Mouse (Mus musculus) retina, postnatal 1 day (tissue): Measurements from ENCODE around the gene Tatdn2.
"Not testable (repeated sequence)": the region's sequence is repeated elsewhere in the genome, so short reads cannot be mapped to it uniquely, and the experiment has no call there.

Experiments
- DNase-seq: peaks from one replicate; pipeline ENCODE4 v3.0.0-alpha.2; 2012

Tatdn2 gene

GRCm38 (mm10) chr6:113696582-113697221, at the start of gene Tatdn2:
Tatdn2 (plus strand) TSS chr6:113697050.
- peak; percentile 98 for DNase-seq

DNA sequence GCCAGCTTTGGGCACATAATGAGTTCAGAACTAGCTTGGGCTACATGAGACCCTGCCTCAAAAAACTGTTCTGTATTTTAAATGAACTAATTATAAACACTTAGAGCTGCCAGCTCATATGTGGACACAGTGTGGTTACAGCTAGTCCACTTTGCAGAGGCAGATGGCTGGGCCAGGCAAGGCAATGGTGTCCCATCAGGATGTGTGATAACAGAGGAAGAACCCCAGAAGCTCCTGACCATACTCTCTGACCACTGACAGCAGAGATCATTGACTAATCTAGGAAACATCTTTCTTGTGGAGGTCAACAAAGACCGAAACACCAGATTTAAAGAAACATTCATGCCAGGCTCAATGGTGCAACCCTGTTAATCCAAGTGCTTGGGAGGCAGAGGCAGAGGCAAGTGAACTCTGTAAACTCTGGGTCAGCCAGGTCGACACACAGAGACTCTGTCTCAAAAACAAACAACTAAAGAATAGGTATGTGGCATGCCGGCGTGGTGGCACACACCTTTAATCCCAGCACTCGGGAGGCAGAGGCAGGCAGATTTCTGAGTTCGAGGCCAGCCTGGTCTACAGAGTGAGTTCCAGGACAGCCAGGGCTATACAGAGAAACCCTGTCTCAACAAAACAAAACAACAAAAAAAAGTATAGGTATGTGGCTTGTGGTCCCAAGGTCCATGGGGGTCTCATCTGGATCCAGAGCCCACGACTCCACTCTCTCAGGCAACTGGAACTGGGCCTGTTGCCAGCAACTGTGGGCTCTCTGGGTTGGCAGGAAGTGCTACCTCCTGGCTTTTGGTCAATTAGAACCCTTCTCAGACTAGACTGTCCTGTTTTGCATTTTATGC, 47.3 kb upstream of the Tatdn2 start:
- no peak for DNase-seq

GRCm38 (mm10) chr6:113650197-113650640, 46.6 kb upstream of the Tatdn2 start:
- no peak for DNase-seq

- DNase-seq: no peak
Measured at GRCm38 (mm10) chr6:113651626-113652025, 45.2 kb upstream of the Tatdn2 start.

- no peak for DNase-seq
Measured at GRCm38 (mm10) chr6:113653551-113653950, 43.3 kb upstream of the Tatdn2 start.

DNA sequence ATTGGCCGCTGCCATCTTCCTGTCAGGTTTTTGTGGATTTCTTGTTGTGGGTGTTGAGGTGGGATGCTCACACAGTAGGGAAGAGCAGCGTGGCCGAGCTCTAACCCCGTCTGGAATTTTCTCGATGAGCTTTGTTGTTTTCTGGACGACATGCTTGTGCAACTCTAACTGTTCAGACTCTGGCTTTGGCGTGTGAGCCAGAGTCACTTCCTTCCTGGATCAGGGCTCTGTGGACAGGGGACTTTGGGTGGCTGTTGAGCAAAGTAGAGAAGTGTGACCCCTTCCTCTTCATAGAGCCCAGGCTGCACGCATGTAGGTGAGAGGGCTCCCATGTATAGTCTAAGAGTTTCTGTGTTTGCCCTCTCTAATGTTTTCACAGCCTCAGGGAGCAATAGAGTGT, 42.7 kb upstream of the Tatdn2 start:
- DNase-seq: no peak

GRCm38 (mm10) chr6:113654753-113655397, 42.0 kb upstream of the Tatdn2 start:
- DNase-seq: no peak

GRCm38 (mm10) chr6:113655475-113655874, 41.4 kb upstream of the Tatdn2 start:
- DNase-seq: no peak

- DNase-seq: peak; percentile 89
Measured at GRCm38 (mm10) chr6:113656847-113657246, 40.0 kb upstream of the Tatdn2 start.

DNA sequence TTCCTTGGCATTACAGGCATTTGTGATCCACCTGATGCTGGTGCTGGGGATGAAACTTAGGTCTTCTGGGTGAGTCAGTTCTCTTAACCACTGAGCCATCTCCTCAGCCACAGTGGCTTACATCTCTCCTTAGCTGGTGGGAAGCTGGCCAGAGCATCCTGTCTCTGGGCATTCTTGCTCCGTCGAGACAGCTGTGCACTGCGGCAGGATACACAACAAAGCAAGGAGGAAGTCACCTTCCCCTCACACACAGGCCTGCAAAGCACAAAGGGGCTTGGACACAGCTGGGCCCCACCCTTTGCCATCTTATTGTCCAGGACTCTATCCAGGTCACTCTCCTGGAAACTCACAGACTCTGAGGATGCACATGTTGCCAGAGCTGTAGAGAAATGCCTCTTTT, 38.6 kb upstream of the Tatdn2 start:
- DNase-seq: no peak

- no peak for DNase-seq
Measured at GRCm38 (mm10) chr6:113659648-113660491, 37.0 kb upstream of the Tatdn2 start.

GRCm38 (mm10) chr6:113660492-113661352, 36.1 kb upstream of the Tatdn2 start:
- peak; percentile 66 for DNase-seq

- peak; percentile 93 for DNase-seq
Measured at GRCm38 (mm10) chr6:113661353-113662241, 35.3 kb upstream of the Tatdn2 start.

GRCm38 (mm10) chr6:113662964-113663700, 33.7 kb upstream of the Tatdn2 start:
- no peak for DNase-seq

DNA sequence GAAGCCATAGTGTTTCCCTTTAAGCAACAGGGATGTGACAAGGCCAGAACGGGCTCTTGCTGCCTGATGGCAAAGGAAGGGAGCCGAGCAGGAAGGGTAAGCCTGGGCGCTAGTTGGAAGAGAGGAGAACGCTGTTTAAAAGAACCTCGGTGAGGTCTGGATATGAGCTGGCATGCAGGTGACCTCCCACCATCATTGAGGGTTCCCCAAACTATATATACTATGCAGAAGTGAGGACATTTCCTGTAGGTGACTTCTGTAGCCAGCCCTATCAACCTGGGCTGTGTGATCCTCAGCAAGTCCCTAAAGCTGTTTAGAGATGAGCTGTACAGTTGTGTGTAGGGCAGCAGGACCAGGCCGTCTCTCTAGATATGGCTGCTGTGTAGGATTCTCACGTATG, 32.5 kb upstream of the Tatdn2 start:
- no peak for DNase-seq

DNA sequence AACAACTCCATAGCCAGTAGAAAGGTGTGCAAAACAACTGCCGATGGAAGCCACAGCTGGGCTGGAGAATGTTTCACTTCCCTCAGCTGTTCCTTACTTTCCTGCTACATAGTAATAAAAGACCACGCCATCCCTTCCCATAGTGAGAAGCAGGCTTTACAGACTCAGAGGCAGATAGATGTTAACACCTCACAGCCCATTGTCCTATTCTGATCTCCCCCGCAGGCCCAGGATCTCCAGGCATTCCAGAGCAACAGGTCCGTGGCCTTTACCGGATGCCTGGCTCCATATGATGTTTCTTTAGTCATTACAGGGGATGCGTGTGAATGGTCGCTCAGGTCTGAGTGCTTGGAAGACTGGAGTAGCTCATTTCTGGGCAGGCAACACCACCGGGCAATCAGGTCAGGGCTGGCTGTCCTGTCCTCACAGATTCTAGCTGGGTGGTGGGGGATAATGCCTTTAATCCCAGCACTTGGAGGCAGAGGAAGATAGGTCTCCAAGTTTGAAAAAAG, 29.2 kb upstream of the Tatdn2 start:
- DNase-seq: no peak

DNA sequence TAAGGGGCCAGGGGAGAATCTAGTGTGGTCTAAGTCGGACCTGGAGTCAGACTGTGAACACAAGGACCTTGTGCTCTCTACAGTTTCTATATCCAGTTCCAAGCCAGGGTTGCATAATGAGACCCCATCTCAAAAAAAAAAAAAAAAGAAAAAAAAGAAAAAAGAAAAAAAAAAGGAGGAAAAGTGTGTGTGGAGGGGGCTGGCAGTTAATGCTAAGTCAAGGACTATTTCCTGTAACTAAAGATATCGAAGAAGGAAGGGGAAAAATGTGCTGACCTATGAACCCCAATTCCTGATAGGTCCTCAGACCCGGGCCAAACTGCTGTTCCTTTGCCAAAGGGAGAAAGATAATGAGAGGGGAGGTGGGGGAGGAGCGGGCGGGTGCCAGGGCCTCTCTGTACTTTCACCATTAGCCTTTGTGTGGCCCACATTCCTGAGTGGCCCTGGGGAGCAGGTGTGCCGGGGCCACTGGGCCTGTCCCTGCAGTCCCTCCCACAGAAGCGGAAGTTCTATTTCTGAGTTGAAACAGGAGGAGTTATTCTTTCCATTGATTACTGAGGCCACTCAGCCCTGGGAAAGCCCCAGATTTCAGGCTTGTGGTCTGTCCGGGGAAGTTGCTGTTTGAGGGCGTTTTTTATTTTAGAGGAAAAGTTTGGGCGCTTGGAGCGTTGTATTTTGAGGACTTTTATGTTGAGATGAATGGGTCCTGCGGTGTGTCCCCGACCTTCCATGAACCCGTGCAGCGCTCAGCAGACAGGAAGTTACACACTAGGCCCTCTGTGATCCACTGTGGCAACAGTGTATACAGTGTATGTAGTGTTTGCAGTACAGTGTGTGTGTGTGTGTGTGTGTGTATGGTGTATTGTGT, 28.3 kb upstream of the Tatdn2 start:
- DNase-seq: peak; percentile 66

- DNase-seq: no peak
Measured at GRCm38 (mm10) chr6:113669821-113670220, 27.0 kb upstream of the Tatdn2 start.

DNA sequence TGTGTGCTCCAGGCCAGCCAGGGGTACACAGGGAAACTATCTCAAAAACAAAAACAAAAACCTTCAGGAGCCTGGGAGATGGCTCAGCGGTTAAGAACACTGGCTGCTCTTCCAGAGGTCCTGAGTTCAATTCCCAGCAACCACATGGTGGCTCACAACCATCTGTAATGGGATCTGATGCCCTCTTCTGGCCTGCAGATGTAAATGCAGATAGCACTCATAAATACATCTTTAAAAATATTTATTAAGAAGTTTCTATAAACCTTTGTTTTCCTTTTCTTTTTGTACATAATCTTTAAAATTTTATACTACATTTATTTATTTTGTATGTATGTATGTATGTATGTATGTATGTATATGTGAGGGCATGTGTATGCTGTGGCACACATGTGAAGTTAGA, 24.8 kb upstream of the Tatdn2 start:
- not testable (repeated sequence) for DNase-seq
